Mouse (Mus musculus): ENCODE results near the gene Taar7d. TPM values are rescaled to one million over a fixed set of nuclear protein-coding genes. Genes with fewer than 3 reads are reported as not detected.

Gene Taar7d
- polyA plus RNA-seq, 1 experiment from 2014 or later = not detected

Other genes starting within 250 kb of the Taar7d start
- 80.6 and 89.4 TPM in 2 replicates for gene Rps12, start 239.9 kb upstream of the Taar7d start, polyA plus RNA-seq (2015; fragmentation: Nextera tagmentation; extraction: Ambion mirVana)
- 8.3 and 9.1 TPM in 2 replicates for gene Slc18b1, start 230.2 kb upstream of the Taar7d start, polyA plus RNA-seq (2015; fragmentation: Nextera tagmentation; extraction: Ambion mirVana)
- 0.08 and 0.16 TPM in 2 replicates for gene Vnn3, start 175.8 kb upstream of the Taar7d start, polyA plus RNA-seq (2015; fragmentation: Nextera tagmentation; extraction: Ambion mirVana)
- 1.8 and 2.3 TPM in 2 replicates for gene Vnn1, start 132.5 kb upstream of the Taar7d start, polyA plus RNA-seq (2015; fragmentation: Nextera tagmentation; extraction: Ambion mirVana)
- not detected in 2 replicates for gene Taar1, start 106.9 kb upstream of the Taar7d start, polyA plus RNA-seq (2015; fragmentation: Nextera tagmentation; extraction: Ambion mirVana)
- not detected in 2 replicates for gene Taar2, start 88.7 kb upstream of the Taar7d start, polyA plus RNA-seq (2015; fragmentation: Nextera tagmentation; extraction: Ambion mirVana)
- not detected in 2 replicates for gene Taar3, start 77.7 kb upstream of the Taar7d start, polyA plus RNA-seq (2015; fragmentation: Nextera tagmentation; extraction: Ambion mirVana)
- not detected in 2 replicates for gene Taar4, start 66.7 kb upstream of the Taar7d start, polyA plus RNA-seq (2015; fragmentation: Nextera tagmentation; extraction: Ambion mirVana)
- gene Taar5, start 56.5 kb upstream of the Taar7d start, polyA plus RNA-seq (2015; fragmentation: Nextera tagmentation; extraction: Ambion mirVana) = not detected in 2 replicates
- gene Taar6, start 41.6 kb upstream of the Taar7d start, polyA plus RNA-seq (2015; fragmentation: Nextera tagmentation; extraction: Ambion mirVana) = not detected in 2 replicates
- gene Taar7a, start 33.7 kb upstream of the Taar7d start, polyA plus RNA-seq (2015; fragmentation: Nextera tagmentation; extraction: Ambion mirVana) = not detected in 2 replicates
- not detected in 2 replicates for gene Taar7b, start 27.3 kb upstream of the Taar7d start, polyA plus RNA-seq (2015; fragmentation: Nextera tagmentation; extraction: Ambion mirVana)
- gene Taar7e, start 10.4 kb downstream of the Taar7d start, polyA plus RNA-seq (2015; fragmentation: Nextera tagmentation; extraction: Ambion mirVana) = not detected in 2 replicates
- gene Taar7f, start 22.3 kb downstream of the Taar7d start, polyA plus RNA-seq (2015; fragmentation: Nextera tagmentation; extraction: Ambion mirVana) = not detected in 2 replicates
- not detected in 2 replicates for gene Taar8a, start 49.3 kb downstream of the Taar7d start, polyA plus RNA-seq (2015; fragmentation: Nextera tagmentation; extraction: Ambion mirVana)
- not detected in 2 replicates for gene Taar8b, start 65.1 kb downstream of the Taar7d start, polyA plus RNA-seq (2015; fragmentation: Nextera tagmentation; extraction: Ambion mirVana)
- gene Taar8c, start 74.7 kb downstream of the Taar7d start, polyA plus RNA-seq (2015; fragmentation: Nextera tagmentation; extraction: Ambion mirVana) = not detected in 2 replicates
- not detected in 2 replicates for gene Taar9, start 82.3 kb downstream of the Taar7d start, polyA plus RNA-seq (2015; fragmentation: Nextera tagmentation; extraction: Ambion mirVana)
- gene Stx7, start 122.1 kb downstream of the Taar7d start, polyA plus RNA-seq (2015; fragmentation: Nextera tagmentation; extraction: Ambion mirVana) = 75.5 and 79.4 TPM in 2 replicates
- gene Moxd1, start 196.3 kb downstream of the Taar7d start, polyA plus RNA-seq (2015; fragmentation: Nextera tagmentation; extraction: Ambion mirVana) = 9.2 and 11.1 TPM in 2 replicates

Measured in heart, embryonic 16.5 days (tissue).